Mouse (Mus musculus) liver, adult 2 months (tissue): ENCODE data around the gene Mtx1.

Source experiments
- CTCF ChIP-seq: fragments of 200-500 bp; IDR thresholded peaks from 2 replicates; pipeline ENCODE4 v1.5.1; 2011; ENCODE audit warnings: low read depth, low read length, control low read depth
- POLR2A ChIP-seq: fragments of 200-500 bp; IDR thresholded peaks from 2 replicates; pipeline ENCODE4 v1.6.1; 2011; ENCODE audit warnings: low read length, control low read depth; ENCODE audit not compliant: insufficient read depth; ENCODE audit errors: extremely low read depth

DNA sequence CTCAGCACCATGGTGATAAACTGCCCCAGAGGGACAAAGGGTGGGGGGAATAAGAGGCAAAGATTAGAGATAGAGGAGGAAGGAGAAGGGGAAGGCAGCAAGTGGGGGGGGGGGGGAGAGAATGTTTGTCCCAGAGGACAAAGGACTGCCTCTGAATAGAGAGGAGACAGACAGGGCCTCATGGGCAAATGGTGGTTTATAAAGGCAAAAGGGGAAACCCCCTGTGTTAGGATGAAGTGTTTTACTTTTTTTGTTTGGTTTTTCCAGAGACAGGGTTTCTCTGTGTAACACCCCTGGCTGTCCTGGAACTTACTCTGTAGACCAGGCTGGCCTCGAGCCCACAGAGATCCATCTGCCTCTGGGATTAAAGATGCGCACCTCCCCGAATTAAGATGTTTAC is 33.3 kb upstream of the Mtx1 start:
- TF ChIP-seq CTCF (no peak), POLR2A (no peak)
